Mouse (Mus musculus) heart, adult 9 months (tissue): ENCODE results near the gene Map3k13.
"Not testable (repeated sequence)": the region's sequence is repeated elsewhere in the genome, so short reads cannot be mapped to it uniquely, and the experiment has no call there.

Experiments
- DNase-seq, 2 experiments: peaks; one replicate each; pipeline ENCODE4 v3.0.0; 2022; ENCODE audit warnings: low spot score in 2 of 2

Gene Map3k13

GRCm38 (mm10) chr16:21793875-21794696, at the start of gene Map3k13:
Gene Map3k13 (plus strand): TSS chr16:21794346.
- peak; percentile 94 to 95 for DNase-seq

DNA sequence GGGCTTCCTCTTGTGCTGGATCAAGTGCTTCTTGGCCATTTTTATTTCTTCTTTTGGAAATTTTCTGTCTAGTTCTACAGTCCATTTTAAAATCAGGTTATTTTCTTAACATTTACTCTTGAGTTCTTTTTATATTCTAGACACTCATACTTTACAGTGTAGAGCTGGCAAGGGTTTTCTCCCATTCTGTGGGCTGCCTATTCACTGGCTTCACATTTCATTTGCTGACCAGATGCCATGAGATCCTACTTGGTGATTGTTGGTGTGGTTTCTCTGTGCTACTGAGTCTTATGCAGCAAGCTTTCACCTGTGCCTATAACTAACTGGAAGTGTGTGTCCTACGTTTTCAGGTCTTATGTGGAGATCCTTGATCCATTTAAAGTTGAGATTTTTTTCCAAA, 35.7 kb upstream of the Map3k13 start:
- DNase-seq = no peak

GRCm38 (mm10) chr16:21768255-21768654, 25.9 kb upstream of the Map3k13 start:
- DNase-seq = no peak

DNA sequence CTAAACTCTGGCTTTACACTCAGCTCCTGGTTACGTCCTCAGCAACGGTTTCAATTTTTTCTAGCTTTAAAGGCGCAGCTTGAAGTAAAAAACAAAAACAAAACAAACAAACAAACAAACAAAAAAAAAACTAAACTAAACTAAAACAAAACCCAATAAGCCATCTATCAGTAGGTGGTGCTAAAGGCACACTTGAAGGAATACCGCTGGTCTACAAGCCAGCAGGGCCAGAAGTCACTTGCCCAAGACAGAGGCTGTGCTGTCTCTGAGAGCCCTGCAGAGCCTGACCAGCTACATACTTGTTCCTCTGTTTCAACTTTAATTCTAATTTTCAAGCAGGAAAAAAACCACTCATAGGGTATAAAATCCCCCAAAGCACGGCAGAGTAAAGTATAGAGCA, 24.5 kb upstream of the Map3k13 start:
- no peak for DNase-seq

- DNase-seq = no peak
Measured at GRCm38 (mm10) chr16:21774725-21775124, 19.4 kb upstream of the Map3k13 start.

GRCm38 (mm10) chr16:21778293-21778866, 15.8 kb upstream of the Map3k13 start:
- DNase-seq = no peak

DNA sequence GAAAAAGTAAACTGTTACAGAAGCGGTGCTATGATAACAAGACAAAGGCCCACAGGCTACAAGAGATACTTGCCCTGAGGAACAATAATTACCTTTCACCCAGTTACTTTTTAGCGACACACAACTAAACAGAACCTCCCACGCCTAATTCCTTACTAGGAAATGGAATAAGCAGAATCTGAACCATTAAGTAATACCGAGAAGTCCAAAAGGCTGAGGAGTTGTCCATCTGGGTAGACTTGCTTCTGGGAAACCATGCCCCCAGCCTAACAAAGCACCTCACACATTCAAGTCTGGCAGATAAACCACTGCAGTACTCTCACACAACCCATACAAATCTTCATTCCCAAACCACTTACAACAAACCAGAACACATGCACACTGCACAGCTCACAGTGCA, 15.0 kb upstream of the Map3k13 start:
- no peak for DNase-seq

DNA sequence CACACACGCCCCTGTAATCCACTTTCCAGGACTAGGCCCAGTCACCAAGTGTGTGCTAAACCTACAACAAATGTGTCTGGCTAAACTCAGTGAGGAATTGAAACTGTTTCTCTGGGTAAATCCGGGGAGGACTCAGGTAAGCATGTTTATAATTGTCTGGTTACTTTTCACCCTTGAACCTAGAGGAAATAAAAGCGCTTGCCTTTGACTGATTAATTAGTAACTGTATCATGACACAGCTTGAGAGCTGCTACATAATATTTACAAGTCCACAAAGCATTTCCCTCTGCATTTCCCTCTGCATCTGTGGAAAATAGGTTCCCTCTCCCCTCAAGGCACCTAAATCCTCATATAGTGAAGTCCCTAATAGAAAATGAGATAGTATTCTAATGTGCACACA, 12.9 kb upstream of the Map3k13 start:
- no peak for DNase-seq

- no peak for DNase-seq
Measured at GRCm38 (mm10) chr16:21781895-21782294, 12.3 kb upstream of the Map3k13 start.

DNA sequence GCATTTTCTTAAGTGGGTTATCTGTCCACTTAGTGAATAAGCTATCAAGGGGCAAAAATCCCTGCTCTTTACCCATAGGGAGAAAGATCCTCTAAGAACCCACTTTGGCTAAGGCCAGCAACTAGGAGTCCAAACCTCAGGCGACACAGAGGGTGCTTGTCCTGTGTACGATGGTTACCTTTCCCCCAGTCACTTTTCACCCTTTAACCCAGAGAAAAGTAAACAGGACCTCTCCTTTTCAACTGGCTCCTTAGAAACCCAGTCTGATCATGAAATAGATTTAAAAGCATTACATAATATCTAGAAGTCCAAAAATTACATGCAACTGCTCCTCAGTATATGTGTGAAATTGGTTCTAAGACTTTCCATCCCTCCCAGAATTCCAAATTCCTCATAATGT, 11.3 kb upstream of the Map3k13 start:
- DNase-seq = no peak

- DNase-seq = no peak
Measured at GRCm38 (mm10) chr16:21785000-21785399, 9.1 kb upstream of the Map3k13 start.

DNA sequence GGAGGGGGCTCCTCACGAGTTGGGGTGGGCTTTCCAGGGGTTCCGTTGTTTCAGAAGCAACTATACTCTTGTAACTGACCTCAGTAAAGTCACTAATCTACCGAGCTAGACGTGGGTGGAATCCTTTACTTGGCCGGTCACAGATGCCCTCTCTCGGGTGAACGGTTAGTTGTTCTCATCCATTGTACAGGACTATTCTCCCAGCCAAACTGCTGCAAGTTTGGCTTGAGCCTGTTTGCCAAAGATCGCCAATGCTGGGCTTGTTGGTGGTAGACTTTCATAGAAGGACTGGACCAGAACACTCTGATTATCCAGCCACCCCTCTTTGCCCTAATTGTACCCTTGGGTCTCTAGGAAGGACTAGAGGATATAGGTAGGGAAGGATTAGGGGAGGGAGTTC, 7.8 kb upstream of the Map3k13 start:
- DNase-seq = no peak

DNA sequence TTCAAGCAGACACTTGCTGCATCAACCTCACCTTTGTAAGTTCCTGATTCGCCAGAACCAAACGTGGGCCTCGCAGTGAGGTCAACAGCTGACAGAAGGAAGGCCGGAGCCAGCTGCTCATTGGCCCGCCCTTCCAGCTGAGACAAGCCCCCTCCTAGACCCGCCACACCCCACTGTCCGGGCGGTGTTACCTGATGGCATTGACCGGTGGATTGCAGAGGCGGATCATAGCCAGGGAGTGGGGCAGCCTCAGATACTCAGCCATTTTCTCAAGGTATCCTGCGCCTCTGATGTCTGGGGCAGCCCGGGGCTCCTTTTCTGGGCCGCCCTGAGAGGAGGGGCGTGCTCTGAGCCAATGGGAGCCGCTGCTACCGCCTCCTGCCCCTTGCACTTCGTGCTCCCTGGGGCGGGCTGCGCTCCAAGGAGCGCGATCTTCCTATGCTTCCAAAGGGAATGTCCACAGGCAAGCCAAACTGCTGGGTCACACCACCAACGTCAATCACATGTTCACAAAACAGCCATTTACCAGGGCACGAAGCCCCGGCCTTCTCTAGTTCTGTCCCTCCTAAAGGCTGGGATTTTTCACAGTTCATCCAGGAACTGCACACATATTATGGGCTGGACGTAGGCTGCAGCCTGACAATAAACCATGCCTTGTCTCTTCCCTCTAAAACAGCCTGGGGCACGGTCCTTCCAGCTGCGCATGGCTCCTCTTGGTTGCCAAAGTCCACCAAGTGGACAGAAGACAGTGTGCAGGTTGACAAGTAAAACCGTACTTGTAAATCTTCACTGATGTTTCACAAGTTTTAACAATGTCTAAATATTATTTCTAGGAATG, 6.4 kb upstream of the Map3k13 start, which contains the start of gene Ehhadh:
Gene Ehhadh (minus strand): TSS at position 292 of the 838 bp plus-strand sequence.
- DNase-seq = peak; percentile 82 to 86

- no peak for DNase-seq
Measured at GRCm38 (mm10) chr16:21788581-21788980, 5.6 kb upstream of the Map3k13 start.

DNA sequence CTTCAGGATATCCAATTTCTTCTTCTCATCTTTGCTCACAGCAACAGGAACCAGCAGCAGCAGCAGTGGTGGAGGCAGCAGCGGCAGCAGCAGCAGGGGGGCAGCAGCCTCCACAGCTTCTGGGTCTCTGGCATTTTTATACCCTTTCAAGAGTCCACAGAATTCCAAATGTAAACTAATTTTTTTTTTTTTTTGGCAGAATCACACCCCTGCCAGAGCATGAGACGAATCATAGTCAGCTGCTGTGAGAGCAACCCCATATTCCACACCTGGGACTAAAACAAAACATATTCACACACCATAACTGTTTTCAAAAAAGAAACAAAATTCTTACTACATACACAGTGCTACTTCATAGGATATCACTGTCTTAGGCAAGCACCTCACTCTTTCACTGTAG, 5.0 kb upstream of the Map3k13 start:
- no peak for DNase-seq

DNA sequence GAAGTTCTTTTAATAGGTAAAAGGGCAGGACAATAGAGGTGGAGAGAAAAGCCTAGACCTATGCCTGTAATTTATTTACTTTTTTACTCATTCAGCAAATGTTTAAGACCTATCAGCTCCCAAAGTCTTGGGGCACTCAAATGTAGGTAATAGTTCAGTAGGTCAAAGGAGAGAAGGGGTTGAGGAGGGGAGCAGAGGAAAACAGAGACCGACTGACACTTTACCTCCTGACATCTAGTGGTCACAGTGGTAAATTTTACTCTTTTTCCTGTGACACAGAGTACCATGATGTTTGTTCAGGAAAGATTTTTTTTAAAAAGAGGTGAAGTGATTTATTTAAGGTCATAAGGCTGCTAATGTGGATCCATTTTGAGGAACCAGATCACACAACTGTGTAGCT, 3.7 kb upstream of the Map3k13 start:
- no peak for DNase-seq

DNA sequence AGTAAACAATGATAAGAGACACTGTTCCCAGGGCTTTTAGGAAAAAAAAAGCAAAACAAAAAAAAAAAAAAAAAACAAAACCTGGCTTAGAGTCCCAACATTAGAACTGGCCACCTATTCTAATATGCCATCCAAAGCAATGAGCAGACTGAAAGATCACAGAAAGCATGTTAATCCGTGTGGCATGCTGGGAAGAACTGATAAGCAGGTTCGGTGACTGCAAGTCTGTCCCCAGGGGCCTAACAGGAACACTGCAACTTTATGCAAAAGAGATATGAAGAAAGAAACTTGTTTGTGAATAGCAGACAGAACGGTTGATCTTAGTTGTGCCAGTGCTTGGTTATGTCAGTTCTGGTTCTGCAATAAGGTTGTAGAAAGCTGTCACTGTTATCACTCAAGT, 2.4 kb upstream of the Map3k13 start:
- DNase-seq = no peak

DNA sequence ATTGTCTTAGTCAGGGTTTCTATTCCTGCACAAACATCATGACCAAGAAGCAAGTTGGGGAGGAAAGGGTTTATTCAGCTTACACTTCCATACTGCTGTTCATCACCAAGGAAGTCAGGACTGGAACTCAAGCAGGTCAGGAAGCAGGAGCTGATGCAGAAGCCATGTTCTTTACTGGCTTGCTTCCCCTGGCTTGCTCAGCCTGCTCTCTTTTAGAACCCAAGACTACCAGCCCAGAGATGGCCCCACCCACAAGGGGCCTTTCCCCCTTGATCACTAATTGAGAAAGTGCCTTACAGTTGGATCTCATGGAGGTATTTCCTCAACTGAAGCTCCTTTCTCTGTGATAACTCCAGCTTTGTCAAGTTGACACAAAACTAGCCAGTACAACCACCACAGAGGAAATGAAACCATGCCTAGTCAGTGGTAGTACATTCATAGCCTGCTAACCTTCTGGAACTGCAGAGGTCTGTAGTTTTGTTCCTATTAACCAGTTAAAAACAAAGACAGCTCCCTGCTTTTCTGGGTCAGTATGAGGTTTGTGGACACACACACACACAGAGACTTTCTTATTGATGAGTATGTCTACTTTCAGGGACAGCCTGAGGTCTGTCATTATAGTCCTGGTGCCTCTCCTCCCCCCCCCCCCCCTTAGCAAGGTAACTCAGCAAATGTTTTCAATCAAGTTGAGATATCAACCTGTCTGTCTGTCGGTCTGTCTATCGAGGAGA, 901 bp upstream of the Map3k13 start:
- DNase-seq = not testable (repeated sequence)

- no peak for DNase-seq
Measured at GRCm38 (mm10) chr16:21794697-21795045, 525 bp downstream of the Map3k13 start.

DNA sequence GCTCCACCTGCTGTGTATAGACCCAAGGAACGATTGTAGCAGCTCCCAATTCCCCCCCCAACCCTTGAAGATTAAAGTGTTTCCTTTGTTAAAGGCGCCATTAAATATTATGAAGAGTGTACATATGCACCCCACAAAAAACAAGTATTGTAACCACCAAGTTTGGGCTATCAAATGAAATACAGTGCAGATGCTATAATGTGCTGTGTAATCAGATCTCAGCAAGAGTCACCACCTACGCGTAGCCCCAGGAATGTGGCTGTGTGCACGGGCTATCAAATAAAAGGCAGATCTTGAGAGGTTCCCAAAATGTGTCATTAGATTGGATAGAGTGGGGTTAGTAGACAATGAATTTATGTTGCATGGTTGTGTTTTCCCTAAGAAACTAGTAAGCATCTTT, 925 bp downstream of the Map3k13 start:
- DNase-seq = no peak

GRCm38 (mm10) chr16:21804258-21804657, 10.1 kb downstream of the Map3k13 start:
- DNase-seq = no peak

- no peak for DNase-seq
Measured at GRCm38 (mm10) chr16:21806892-21807291, 12.7 kb downstream of the Map3k13 start.
